Mouse (Mus musculus): ENCODE measurements around the gene Fbxw7. TPM values are rescaled to one million over a fixed set of nuclear protein-coding genes. Genes with fewer than 3 reads are reported as not detected.
A peak's percentile ranks its signal among the peaks of the same experiment; 100 is the strongest.

Fbxw7 gene
- total and polyA plus RNA-seq, 2 experiments from 2014 or later, result 13.8 to 21.6 TPM

GRCm38 (mm10) chr3:84949387-84949786 is 134.3 kb downstream of the Fbxw7 start:
- WGBS, result 62% methylated on average over 4 of the region's 4 CpGs
- TF ChIP-seq EP300 (IDR thresholded peaks at IDR 0.05; ENCODE audit: low read depth) (no peak), CTCF (IDR thresholded peaks at IDR 0.05; ENCODE audit: low read depth) (no peak)
- H3K9me3 ChIP-seq (replicated peaks; ENCODE audit: control insufficient read depth, low read length), result no peaks in the 10 kb centered on the region
- H3K9ac ChIP-seq (replicated peaks; ENCODE audit: low read depth, low read length), result no peak overlapping the region
- ATAC-seq (ENCODE audit: insufficient read depth, low read depth), result no peak
- H3K27ac ChIP-seq (ENCODE audit: low read depth), result no peak overlapping the region
- H3K27me3 ChIP-seq (ENCODE audit: control insufficient read depth, insufficient read depth, low read length), result no peaks in the 10 kb centered on the region
- no peak overlapping the region for H3K4me2 ChIP-seq (ENCODE audit: low read depth, low read length)
- no peaks in the 10 kb centered on the region for H3K36me3 ChIP-seq (replicated peaks; ENCODE audit: control insufficient read depth, insufficient read depth, low read length)
- peak; percentile 4 for DNase-seq (ENCODE audit: low spot score)
- H3K4me3 ChIP-seq (ENCODE audit: low read depth, low read length), result no peak overlapping the region
- H3K4me1 ChIP-seq (ENCODE audit: control insufficient read depth, insufficient read depth), result peaks cover 8% of the 10 kb centered on the region

- ATAC-seq (ENCODE audit: insufficient read depth, low read depth), result no peak
- Histone ChIP-seq H3K9me3 (replicated peaks; ENCODE audit: control insufficient read depth, low read length) (no peaks in the 10 kb centered on the region), H3K4me2 (ENCODE audit: low read depth, low read length) (peak overlapping the region; percentile 57), H3K27ac (ENCODE audit: low read depth) (0 out of 2 replicates have a peak overlapping the region, but pooled peaks have one; percentile 22), H3K27me3 (ENCODE audit: control insufficient read depth, insufficient read depth, low read length) (no peaks in the 10 kb centered on the region), H3K4me3 (ENCODE audit: low read depth, low read length) (peak overlapping the region; percentile 31), H3K4me1 (ENCODE audit: control insufficient read depth, insufficient read depth) (peaks cover 8% of the 10 kb centered on the region), H3K36me3 (replicated peaks; ENCODE audit: control insufficient read depth, insufficient read depth, low read length) (no peaks in the 10 kb centered on the region), H3K9ac (replicated peaks; ENCODE audit: low read depth, low read length) (peak overlapping the region; percentile 22; the same call in 1 of the 2 replicates)
- DNase-seq (ENCODE audit: low spot score), result peak; percentile 13
- 39% methylated on average over 2 of the region's 2 CpGs for WGBS
- no peak for TF ChIP-seq CTCF (IDR thresholded peaks at IDR 0.05; ENCODE audit: low read depth)
- TF ChIP-seq EP300 (IDR thresholded peaks at IDR 0.05; ENCODE audit: low read depth), result no peak
Measured at GRCm38 (mm10) chr3:84951698-84952097, 136.6 kb downstream of the Fbxw7 start.

- no peak for TF ChIP-seq EP300 (IDR thresholded peaks at IDR 0.05; ENCODE audit: low read depth)
- TF ChIP-seq CTCF (IDR thresholded peaks at IDR 0.05; ENCODE audit: low read depth), result no peak
- Histone ChIP-seq H3K27ac (ENCODE audit: low read depth) (peak overlapping the region; percentile 22; the same call in 1 of the 2 replicates), H3K36me3 (replicated peaks; ENCODE audit: control insufficient read depth, insufficient read depth, low read length) (no peaks in the 10 kb centered on the region), H3K4me3 (ENCODE audit: low read depth, low read length) (peak overlapping the region; percentile 31), H3K27me3 (ENCODE audit: control insufficient read depth, insufficient read depth, low read length) (no peaks in the 10 kb centered on the region), H3K4me1 (ENCODE audit: control insufficient read depth, insufficient read depth) (peaks cover 8% of the 10 kb centered on the region), H3K9ac (replicated peaks; ENCODE audit: low read depth, low read length) (peak overlapping the region; percentile 22; the same call in 1 of the 2 replicates), H3K4me2 (ENCODE audit: low read depth, low read length) (peak overlapping the region; percentile 57), H3K9me3 (replicated peaks; ENCODE audit: control insufficient read depth, low read length) (no peaks in the 10 kb centered on the region)
- ATAC-seq (ENCODE audit: insufficient read depth, low read depth) (peak; percentile 82), DNase-seq (ENCODE audit: low spot score) (peak; percentile 43)
- WGBS, result 17% methylated on average over 13 of the region's 13 CpGs
Measured at GRCm38 (mm10) chr3:84952135-84952534, 137.1 kb downstream of the Fbxw7 start.

GRCm38 (mm10) chr3:84952585-84953187 is 137.6 kb downstream of the Fbxw7 start:
- ATAC-seq (ENCODE audit: insufficient read depth, low read depth) (no peak), DNase-seq (ENCODE audit: low spot score) (peak; percentile 4)
- H3K4me1 ChIP-seq (ENCODE audit: control insufficient read depth, insufficient read depth), result peaks cover 8% of the 10 kb centered on the region
- no peak for TF ChIP-seq CTCF (IDR thresholded peaks at IDR 0.05; ENCODE audit: low read depth)
- TF ChIP-seq EP300 (IDR thresholded peaks at IDR 0.05; ENCODE audit: low read depth), result no peak
- H3K27ac ChIP-seq (ENCODE audit: low read depth), result peak overlapping the region; percentile 22; the same call in 1 of the 2 replicates
- H3K36me3 ChIP-seq (replicated peaks; ENCODE audit: control insufficient read depth, insufficient read depth, low read length), result no peaks in the 10 kb centered on the region
- 65% methylated on average over 7 of the region's 7 CpGs for WGBS
- no peaks in the 10 kb centered on the region for H3K27me3 ChIP-seq (ENCODE audit: control insufficient read depth, insufficient read depth, low read length)
- peak overlapping the region; percentile 57 for H3K4me2 ChIP-seq (ENCODE audit: low read depth, low read length)
- H3K9me3 ChIP-seq (replicated peaks; ENCODE audit: control insufficient read depth, low read length), result no peaks in the 10 kb centered on the region
- H3K4me3 ChIP-seq (ENCODE audit: low read depth, low read length), result peak overlapping the region; percentile 31
- peak overlapping the region; percentile 22; the same call in 1 of the 2 replicates for H3K9ac ChIP-seq (replicated peaks; ENCODE audit: low read depth, low read length)

DNA sequence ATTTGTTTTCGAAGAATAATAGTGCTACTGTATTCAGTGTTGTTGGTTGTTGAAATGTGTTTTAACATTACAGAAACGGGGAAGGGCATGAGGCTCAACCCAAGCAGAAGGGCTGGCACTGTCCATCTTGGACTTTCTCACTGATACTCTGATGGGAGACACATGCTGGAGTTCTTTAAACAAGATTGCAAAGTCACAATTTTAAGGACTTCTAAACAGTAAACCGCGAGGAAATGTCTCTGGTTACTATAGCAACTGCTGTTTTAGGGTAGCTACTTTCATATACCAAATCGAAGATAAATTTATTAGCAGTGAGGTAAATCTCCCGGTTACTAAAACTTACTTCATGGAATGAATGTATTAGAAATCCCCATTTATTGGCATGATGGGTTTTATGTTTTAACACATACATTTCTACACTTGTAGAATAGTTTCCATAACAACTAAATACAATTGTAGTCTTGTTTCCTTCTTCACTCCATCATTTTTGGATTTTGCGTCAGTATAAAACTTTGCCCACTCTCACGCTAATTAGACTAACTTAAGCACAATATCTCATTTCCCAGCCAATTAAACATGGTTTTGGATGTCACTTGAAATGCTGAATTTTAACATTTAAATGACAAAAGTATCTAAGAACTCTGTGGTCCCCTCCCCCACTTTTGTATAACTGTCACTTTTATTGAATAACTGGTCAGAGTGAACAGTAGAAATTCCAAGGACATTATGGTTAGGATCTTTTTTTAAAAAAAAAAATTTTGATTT is 140.1 kb downstream of the Fbxw7 start:
- H3K36me3 ChIP-seq (replicated peaks; ENCODE audit: control insufficient read depth, insufficient read depth, low read length), result peaks cover 11% of the 10 kb centered on the region; the same call in 1 of the 2 replicates
- no peaks in the 10 kb centered on the region for H3K9me3 ChIP-seq (replicated peaks; ENCODE audit: control insufficient read depth, low read length)
- no peaks in the 10 kb centered on the region for H3K27me3 ChIP-seq (ENCODE audit: control insufficient read depth, insufficient read depth, low read length)
- no peak overlapping the region for H3K27ac ChIP-seq (ENCODE audit: low read depth)
- H3K4me1 ChIP-seq (ENCODE audit: control insufficient read depth, insufficient read depth), result peaks cover 4% of the 10 kb centered on the region; the same call in 1 of the 2 replicates
- ATAC-seq (ENCODE audit: insufficient read depth, low read depth), result no peak
- no peak overlapping the region for H3K4me2 ChIP-seq (ENCODE audit: low read depth, low read length)
- TF ChIP-seq EP300 (IDR thresholded peaks at IDR 0.05; ENCODE audit: low read depth), result no peak
- TF ChIP-seq CTCF (IDR thresholded peaks at IDR 0.05; ENCODE audit: low read depth), result no peak
- WGBS, result 90% methylated on average over 8 of the region's 8 CpGs
- no peak overlapping the region for H3K4me3 ChIP-seq (ENCODE audit: low read depth, low read length)
- H3K9ac ChIP-seq (replicated peaks; ENCODE audit: low read depth, low read length), result no peak overlapping the region
- DNase-seq (ENCODE audit: low spot score), result no peak
